Mouse (Mus musculus) intestine, embryonic 15.5 days (tissue): ENCODE measurements around the gene Tssk1. TPM values are rescaled to one million over a fixed set of nuclear protein-coding genes. Genes with fewer than 3 reads are reported as not detected.
A peak's percentile ranks its signal among the peaks of the same experiment; 100 is the strongest.

Experiments used
- ATAC-seq: fragments of 200-750 bp; cut with Nextera tagmentation; 2 replicates; pipeline ENCODE4 v1.8.0; 2017; ENCODE audit warnings: moderate TSS enrichment, moderate library complexity
- H3K27ac ChIP-seq: fragments of 300-500 bp; sonication (generic); 2 replicates; pipeline ENCODE4 v1.5.1; 2015; ENCODE audit warnings: mild to moderate bottlenecking, inconsistent platforms
- H3K27me3 ChIP-seq: fragments of 300-500 bp; sonication (generic); replicated peaks from 2 replicates; pipeline ENCODE4 v1.6.1; 2015; ENCODE audit warnings: inconsistent platforms
- H3K36me3 ChIP-seq: fragments of 300-500 bp; sonication (generic); 2 replicates; pipeline ENCODE4 v1.6.1; 2015; ENCODE audit warnings: inconsistent platforms
- H3K4me1 ChIP-seq: fragments of 300-500 bp; sonication (generic); replicated peaks from 2 replicates; pipeline ENCODE4 v1.6.1; 2015; ENCODE audit warnings: inconsistent platforms
- H3K4me2 ChIP-seq: fragments of 300-500 bp; sonication (generic); replicated peaks from 2 replicates; pipeline ENCODE4 v1.6.1; 2015; ENCODE audit warnings: mild to moderate bottlenecking, inconsistent platforms
- H3K4me3 ChIP-seq: fragments of 300-500 bp; sonication (generic); replicated peaks from 2 replicates; pipeline ENCODE4 v1.5.1; 2015; ENCODE audit warnings: inconsistent platforms
- H3K9ac ChIP-seq: fragments of 300-500 bp; sonication (generic); 2 replicates; pipeline ENCODE4 v1.6.1; 2015; ENCODE audit warnings: inconsistent platforms
- H3K9me3 ChIP-seq: fragments of 300-500 bp; sonication (generic); 2 replicates; pipeline ENCODE4 v1.6.1; 2016; ENCODE audit warnings: inconsistent platforms
- WGBS: fragments of 180-500 bp; shearing (Covaris S2); methylation state at CpG from one replicate; pipeline ENCODE4 v1.1.7; 2015; 5-methylcytosine and 5-hydroxymethylcytosine counted together
- polyA plus RNA-seq: library from polyadenylated mRNA; unstranded; fragments of >200 nt; fragmentation: Nextera tagmentation; extraction: Ambion mirVana; gene quantifications from 2 replicates; pipeline ENCODE4 v1.2.1, GENCODE M21; 2015

Tssk1 gene
- polyA plus RNA-seq, 1 experiment from 2014 or later = not detected

DNA sequence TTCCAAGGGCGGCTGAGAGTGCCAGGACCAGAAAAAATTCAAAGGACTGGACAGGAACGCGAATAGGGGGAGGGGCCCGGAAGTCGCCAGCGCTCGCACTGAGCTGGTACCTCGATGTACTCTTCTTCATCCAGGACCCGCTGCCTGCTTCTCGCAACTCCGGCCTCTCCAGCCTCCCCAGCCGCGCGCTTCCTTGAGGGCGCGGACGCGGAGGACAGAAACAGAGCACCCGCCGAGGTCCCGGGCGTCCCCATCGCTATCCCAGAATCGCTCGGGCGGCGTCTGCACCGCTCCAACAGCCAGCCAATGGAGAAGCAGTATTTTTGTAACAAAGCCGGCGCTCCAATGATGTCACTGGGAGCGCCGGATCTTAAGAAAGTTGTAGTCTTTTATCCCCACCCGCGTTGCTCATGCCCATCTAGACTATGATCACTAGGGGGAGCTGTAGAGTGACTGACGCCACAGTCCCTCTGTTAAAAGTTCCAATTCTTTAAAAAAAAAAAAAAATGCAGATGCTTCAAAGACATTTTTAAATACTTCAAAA lies 17.1 kb downstream of the Tssk1 start, which contains the start of gene Ess2:
TSS of gene Ess2 (minus strand) at position 297 of the 544 bp plus-strand sequence.
- peak within 1 kb of the TSS; percentile 69 for H3K4me3 ChIP-seq
- peak within 1 kb of the TSS; percentile 34; the same call in 1 of the 2 replicates for H3K27ac ChIP-seq
- peaks cover 20% of the 10 kb centered on the region for H3K4me1 ChIP-seq
- H3K4me2 ChIP-seq = peak within 1 kb of the TSS; percentile 78
- ATAC-seq = peak; percentile 97
- WGBS = under 1% methylated on average over 35 of the region's 35 CpGs
- H3K36me3 ChIP-seq = peaks cover 16% of the 10 kb centered on the region
- no peaks in the 10 kb centered on the region for H3K9me3 ChIP-seq
- peak within 1 kb of the TSS; percentile 59 for H3K9ac ChIP-seq
- peaks cover 46% of the 10 kb centered on the region for H3K27me3 ChIP-seq

DNA sequence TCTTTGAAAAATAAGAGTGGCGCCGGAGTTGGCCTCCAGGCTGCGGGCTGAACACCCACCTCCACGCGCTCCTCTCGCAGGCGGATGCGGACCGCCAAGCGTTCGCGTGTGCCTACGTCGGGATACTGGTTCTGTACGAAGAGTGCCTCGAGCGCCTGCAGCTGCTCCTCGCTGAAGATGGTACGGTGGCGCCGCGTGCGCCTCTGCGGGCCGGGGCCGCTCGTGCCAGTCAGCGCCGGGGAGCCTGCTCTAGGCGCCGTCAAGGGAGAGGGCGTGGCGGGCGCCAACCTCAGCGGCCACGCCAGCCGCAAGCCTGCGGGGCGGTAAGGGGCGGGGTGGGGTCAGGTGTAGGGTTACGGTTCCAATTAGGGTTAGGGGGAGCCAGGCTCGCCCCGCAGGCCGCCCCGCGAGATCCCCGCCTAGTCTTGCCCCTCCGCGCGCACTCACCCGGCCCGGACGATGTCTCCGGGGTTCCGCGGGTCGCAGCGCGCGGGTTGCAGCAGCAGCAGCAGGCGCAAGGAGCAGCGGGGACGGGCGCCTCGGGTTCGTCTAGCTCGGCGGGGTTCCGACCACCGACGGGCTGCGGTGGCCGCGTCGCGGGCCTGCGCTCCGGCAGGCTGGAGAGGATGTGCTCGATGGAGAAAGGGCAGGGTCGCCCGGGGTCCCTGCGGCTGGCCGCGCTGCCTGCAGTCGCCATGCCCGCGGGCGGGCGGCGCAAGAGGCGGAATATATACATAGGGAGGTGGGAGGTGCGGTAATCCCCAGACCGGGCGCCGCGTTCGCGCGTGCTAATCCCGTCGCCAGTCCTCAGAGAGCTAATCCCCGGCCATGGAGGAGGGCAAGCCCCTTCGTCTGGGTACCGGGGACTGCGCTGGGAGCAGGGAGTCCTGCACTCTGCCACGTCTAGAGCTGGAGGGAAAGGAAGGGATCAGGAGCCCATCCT lies 20.6 kb downstream of the Tssk1 start, which contains the start of gene Gsc2:
TSS of gene Gsc2 (minus strand) at position 753 of the 943 bp plus-strand sequence.
- Histone ChIP-seq H3K4me3 (peak within 1 kb of the TSS; percentile 42), H3K4me2 (peak within 1 kb of the TSS; percentile 82), H3K9ac (peak within 1 kb of the TSS; percentile 34; the same call in 1 of the 2 replicates), H3K4me1 (peaks cover 20% of the 10 kb centered on the region), H3K27me3 (peaks cover 61% of the 10 kb centered on the region), H3K9me3 (no peaks in the 10 kb centered on the region), H3K36me3 (no peaks in the 10 kb centered on the region), H3K27ac (no peak within 1 kb of the TSS)
- ATAC-seq = no peak; the same call in 1 of the 2 replicates
- under 1% methylated on average over 105 of the region's 106 CpGs for WGBS

DNA sequence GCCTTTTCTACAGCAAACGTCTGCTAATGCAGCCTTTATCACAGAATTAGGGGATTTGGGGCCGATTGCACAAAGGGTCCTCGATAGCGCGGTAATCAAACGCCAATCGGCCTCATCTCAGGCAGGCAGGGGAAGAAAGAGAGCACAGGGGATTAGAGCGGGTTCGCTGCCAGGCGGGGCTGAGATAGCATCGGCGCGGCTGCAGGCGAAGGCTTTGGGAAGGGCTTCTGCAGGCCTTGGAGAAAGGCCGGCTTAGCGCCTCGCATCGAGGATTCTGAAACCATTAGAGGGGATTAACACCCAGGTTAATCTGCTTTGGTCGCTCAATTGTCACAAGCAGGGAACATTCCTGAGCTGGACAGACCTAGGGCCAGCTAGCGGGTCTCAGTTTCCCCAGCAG lies 26.6 kb downstream of the Tssk1 start:
- no peaks in the 10 kb centered on the region for H3K9me3 ChIP-seq
- H3K4me2 ChIP-seq = peak overlapping the region; percentile 83
- 14% methylated on average over 20 of the region's 20 CpGs for WGBS
- H3K9ac ChIP-seq = peak overlapping the region; percentile 95
- no peak overlapping the region for H3K4me3 ChIP-seq
- no peak overlapping the region for H3K27ac ChIP-seq
- peaks cover 31% of the 10 kb centered on the region for H3K27me3 ChIP-seq
- H3K4me1 ChIP-seq = peaks cover 21% of the 10 kb centered on the region
- ATAC-seq = no peak
- peaks cover 6% of the 10 kb centered on the region for H3K36me3 ChIP-seq

DNA sequence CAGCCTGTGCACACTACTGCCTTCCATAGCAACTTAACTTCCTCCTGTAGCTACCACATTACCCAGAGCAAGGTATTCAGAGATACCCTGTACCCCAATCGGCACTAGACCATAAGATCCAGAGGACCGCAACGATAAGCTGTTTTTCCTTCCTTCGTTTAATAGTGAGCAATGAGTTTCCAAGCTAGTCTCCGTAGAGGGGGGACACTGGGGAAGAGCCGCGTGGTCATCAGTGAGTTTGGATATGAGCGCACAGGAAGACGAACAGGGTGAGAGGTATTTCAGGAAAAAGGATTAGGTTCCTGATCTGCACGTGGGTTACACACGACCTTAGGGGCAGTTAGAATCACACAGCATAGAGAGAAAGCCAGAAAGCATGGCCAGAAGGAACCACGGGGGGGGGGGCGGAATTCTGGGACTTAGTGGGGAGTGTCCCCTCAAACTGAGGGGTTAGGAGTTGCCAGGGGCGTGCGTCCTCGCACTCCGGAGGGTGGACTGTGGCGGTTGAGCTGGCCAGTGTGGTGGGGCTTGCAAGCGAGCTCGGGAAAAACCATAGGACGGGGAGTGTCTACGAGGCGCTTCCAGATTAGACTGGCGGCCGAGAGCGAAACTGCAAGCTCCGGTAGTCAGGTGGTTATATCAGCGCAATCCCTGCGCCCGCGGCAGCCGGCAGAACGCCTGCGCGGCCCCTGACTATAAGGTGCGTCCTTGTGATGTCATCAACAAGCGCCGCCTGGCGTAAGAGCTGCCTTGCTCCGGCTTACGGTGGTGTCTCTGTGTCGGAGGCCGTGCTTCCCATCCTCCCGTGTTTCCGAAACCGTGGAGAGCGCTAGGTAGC lies 27.5 kb downstream of the Tssk1 start:
- H3K36me3 ChIP-seq = peaks cover 15% of the 10 kb centered on the region
- 2% methylated on average over 47 of the region's 47 CpGs for WGBS
- peak overlapping the region; percentile 71 for H3K4me3 ChIP-seq
- ATAC-seq = peak; percentile 94
- peak overlapping the region; percentile 91 for H3K27ac ChIP-seq
- H3K9me3 ChIP-seq = no peaks in the 10 kb centered on the region
- peak overlapping the region; percentile 95 for H3K9ac ChIP-seq
- peak overlapping the region; percentile 83 for H3K4me2 ChIP-seq
- peaks cover 25% of the 10 kb centered on the region for H3K4me1 ChIP-seq
- H3K27me3 ChIP-seq = peaks cover 22% of the 10 kb centered on the region

DNA sequence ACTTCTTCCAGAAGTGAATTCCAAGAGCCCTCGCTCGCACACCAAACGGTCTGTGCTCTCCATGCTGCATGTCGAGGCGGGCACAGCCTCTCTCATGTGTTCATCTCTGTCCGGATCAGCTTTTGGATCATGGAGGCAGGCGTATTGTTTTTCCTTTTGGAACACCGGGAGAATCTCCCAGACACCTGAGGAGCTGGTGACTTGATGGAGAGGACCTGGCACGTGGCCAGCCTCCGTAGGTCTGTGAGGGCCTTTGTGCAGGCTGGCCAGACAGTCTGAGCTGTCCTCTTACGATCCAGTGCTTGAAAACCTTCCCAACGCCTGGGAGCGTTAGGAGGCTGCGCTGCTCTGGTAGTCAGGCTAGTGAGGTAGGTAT lies 28.1 kb downstream of the Tssk1 start:
- peaks cover 15% of the 10 kb centered on the region for H3K36me3 ChIP-seq
- peak; percentile 34 for ATAC-seq
- WGBS = 1% methylated on average over 14 of the region's 14 CpGs
- H3K4me1 ChIP-seq = peaks cover 31% of the 10 kb centered on the region
- peaks cover 16% of the 10 kb centered on the region for H3K27me3 ChIP-seq
- H3K4me3 ChIP-seq = peak overlapping the region; percentile 71
- H3K9ac ChIP-seq = peak overlapping the region; percentile 95
- H3K9me3 ChIP-seq = no peaks in the 10 kb centered on the region
- H3K4me2 ChIP-seq = peak overlapping the region; percentile 83
- peak overlapping the region; percentile 91 for H3K27ac ChIP-seq

DNA sequence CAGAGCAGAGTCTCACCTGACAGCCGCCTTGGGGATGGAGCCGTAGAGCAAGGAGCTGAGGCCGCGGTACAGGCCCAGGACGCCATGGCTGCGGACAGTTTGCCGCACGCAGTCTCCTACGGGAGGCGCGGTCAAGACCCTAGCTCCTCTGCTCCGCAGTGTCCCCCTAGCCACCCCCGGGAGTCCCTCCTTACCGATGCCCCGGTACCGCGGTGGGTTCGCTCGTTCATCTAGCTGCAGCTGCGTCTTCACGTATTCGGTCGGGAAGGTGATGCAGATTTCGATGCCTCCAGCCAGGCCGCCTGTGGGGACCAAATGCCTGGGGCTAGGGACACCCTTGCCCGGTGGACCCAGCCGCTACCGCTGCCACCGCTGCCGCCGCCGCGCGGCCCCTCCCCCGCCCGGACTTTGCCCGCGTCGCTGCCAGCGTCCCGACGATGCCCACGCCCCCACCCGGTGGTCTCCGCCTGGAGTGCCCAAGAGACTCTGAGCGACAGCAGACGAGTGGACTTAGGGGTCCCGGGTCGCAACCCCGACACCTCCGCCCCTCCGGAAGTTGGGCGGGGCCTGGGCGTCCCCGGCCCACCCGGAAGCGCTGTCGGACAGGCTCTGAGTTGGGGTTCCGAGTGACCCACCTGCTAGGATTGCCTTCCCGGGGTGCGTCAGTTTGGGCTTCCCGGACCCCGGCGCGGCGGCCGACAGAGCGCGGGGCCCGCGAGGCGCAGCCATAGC lies 33.5 kb downstream of the Tssk1 start:
- Histone ChIP-seq H3K27me3 (no peaks in the 10 kb centered on the region), H3K36me3 (peaks cover 15% of the 10 kb centered on the region), H3K9me3 (no peaks in the 10 kb centered on the region), H3K4me2 (peak overlapping the region; percentile 96), H3K4me3 (peak overlapping the region; percentile 83), H3K4me1 (peaks cover 17% of the 10 kb centered on the region), H3K27ac (peak overlapping the region; percentile 96), H3K9ac (peak overlapping the region; percentile 82)
- ATAC-seq = peak; percentile 50
- WGBS = under 1% methylated on average over 72 of the region's 72 CpGs

DNA sequence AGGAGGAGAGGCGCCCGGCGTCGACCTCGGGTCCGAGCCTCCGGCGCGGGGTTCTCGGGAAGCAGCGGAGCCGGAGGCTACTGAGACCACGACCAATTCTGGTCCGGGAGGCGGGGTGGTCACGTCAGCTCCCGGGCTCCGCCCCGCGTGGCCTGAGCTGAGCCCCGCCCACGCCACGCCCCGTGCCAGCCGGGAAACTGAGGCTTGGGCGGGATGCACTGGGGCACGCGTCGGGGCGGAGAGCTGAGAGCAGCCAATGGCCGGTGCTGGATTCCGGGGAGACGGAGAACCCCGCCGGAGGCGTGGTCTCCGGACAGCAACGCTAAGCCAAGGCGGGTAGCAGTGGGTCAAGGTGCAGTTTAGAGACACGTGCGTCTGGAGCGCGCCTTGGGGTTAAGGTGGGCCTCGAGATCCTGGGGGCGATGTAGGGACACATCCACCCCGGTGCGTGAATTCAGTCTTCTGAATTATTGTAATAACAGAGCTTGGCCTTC lies 34.1 kb downstream of the Tssk1 start, which contains the start of gene Slc25a1:
TSS of gene Slc25a1 (minus strand) at position 133 of the 494 bp plus-strand sequence.
- WGBS = under 1% methylated on average over 47 of the region's 47 CpGs
- Histone ChIP-seq H3K36me3 (peaks cover 15% of the 10 kb centered on the region), H3K4me2 (peak within 1 kb of the TSS; percentile 96), H3K27me3 (no peaks in the 10 kb centered on the region), H3K9me3 (no peaks in the 10 kb centered on the region), H3K27ac (peak within 1 kb of the TSS; percentile 96), H3K9ac (peak within 1 kb of the TSS; percentile 82), H3K4me1 (peaks cover 11% of the 10 kb centered on the region; the same call in 1 of the 2 replicates), H3K4me3 (peak within 1 kb of the TSS; percentile 83)
- peak; percentile 91 for ATAC-seq

DNA sequence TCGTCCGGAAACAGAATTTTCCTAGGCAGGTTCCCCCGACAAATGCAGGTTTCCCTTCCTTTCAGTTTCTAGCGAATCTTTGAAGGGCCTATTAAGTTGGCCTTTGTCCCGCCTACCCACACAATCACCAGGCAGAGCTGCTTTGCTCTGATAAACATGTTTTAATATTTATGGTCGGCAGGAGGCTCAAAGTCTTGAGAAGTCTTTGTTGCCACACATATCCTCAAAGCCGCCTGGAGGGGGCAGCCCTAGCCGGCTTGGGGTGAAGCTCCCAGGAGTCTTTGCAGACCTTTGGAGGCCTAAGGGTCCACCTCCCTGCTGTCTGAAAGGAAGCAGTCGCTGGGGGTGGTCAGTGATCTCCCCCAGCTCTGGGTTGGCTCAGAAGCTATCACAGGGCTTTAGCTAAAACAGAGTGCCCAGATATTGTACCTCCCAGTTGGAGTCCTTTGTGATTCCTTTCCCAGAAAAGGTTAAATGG lies 34.6 kb downstream of the Tssk1 start:
- H3K9ac ChIP-seq = peak overlapping the region; percentile 82
- H3K36me3 ChIP-seq = peaks cover 15% of the 10 kb centered on the region
- H3K9me3 ChIP-seq = no peaks in the 10 kb centered on the region
- H3K4me1 ChIP-seq = peaks cover 10% of the 10 kb centered on the region; the same call in 1 of the 2 replicates
- H3K4me2 ChIP-seq = peak overlapping the region; percentile 96
- H3K4me3 ChIP-seq = peak overlapping the region; percentile 83
- no peaks in the 10 kb centered on the region for H3K27me3 ChIP-seq
- peak; percentile 83 for ATAC-seq
- WGBS = under 1% methylated on average over 9 of the region's 9 CpGs
- peak overlapping the region; percentile 96 for H3K27ac ChIP-seq

DNA sequence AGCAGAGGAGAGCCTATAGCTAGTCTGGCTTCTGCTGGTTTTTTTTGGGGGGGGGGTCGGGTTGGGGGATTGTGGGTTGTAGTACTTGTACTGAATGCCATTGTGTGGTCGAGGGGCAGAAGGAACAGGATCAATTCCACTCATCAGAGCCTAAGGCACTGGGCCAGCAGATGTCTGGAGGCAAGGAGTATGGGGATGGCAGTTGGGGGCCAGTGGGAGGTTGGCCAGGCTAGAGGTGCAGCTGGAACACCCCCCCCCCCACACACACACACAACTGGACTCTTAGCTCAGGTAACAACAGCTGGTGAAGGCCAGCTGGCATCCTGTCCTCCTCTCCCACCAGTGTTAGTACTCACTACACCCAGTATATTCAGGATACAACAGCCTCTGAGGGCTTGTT lies 35.2 kb downstream of the Tssk1 start:
- no peaks in the 10 kb centered on the region for H3K27me3 ChIP-seq
- no peak overlapping the region for H3K4me2 ChIP-seq
- H3K4me1 ChIP-seq = peaks cover 10% of the 10 kb centered on the region; the same call in 1 of the 2 replicates
- peaks cover 15% of the 10 kb centered on the region for H3K36me3 ChIP-seq
- no peak overlapping the region for H3K9ac ChIP-seq
- H3K4me3 ChIP-seq = no peak overlapping the region
- peak overlapping the region; percentile 96; the same call in 1 of the 2 replicates for H3K27ac ChIP-seq
- H3K9me3 ChIP-seq = no peaks in the 10 kb centered on the region
- WGBS = 26% methylated on average over 2 of the region's 2 CpGs
- no peak for ATAC-seq

DNA sequence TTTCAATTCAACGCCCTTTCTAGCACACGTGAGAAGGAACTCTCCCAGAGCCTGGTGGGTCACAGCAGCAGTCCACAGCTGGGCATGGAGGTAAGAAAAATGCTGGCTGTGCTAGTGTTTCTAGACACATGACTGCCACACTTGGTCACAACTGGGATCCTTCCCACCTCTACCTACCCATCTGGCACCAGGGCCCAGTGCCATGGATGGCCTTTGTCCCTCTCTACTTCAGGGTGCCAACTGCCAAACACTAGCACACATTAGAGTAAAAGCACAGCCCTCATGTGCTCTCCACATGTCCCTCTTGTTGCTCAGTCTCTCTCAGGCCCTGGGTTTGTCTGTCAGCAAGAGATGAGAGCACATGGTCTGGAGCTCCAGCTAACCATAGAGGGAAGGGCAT lies 35.6 kb downstream of the Tssk1 start:
- 0 out of 2 replicates have a peak overlapping the region, but pooled peaks have one; percentile 96 for H3K27ac ChIP-seq
- H3K9me3 ChIP-seq = no peaks in the 10 kb centered on the region
- no peak overlapping the region for H3K4me3 ChIP-seq
- no peak overlapping the region for H3K9ac ChIP-seq
- H3K36me3 ChIP-seq = peaks cover 15% of the 10 kb centered on the region
- H3K4me1 ChIP-seq = peaks cover 10% of the 10 kb centered on the region; the same call in 1 of the 2 replicates
- no peaks in the 10 kb centered on the region for H3K27me3 ChIP-seq
- ATAC-seq = no peak
- 76% methylated on average over 2 of the region's 2 CpGs for WGBS
- H3K4me2 ChIP-seq = no peak overlapping the region
